Mouse (Mus musculus) adipocyte (in vitro differentiated cells): Measurements from ENCODE around the gene Fam124a.
"Not testable (repeated sequence)": the region's sequence is repeated elsewhere in the genome, so short reads cannot be mapped to it uniquely, and the experiment has no call there.

Experiments used
- DNase-seq: peaks from one replicate; pipeline ENCODE4 v3.0.0-alpha.2; 2016; ENCODE audit warnings: low spot score

The Fam124a gene

GRCm38 (mm10) chr14:62574906-62575305, 19.4 kb downstream of the Fam124a start:
- DNase-seq, result no peak

DNA sequence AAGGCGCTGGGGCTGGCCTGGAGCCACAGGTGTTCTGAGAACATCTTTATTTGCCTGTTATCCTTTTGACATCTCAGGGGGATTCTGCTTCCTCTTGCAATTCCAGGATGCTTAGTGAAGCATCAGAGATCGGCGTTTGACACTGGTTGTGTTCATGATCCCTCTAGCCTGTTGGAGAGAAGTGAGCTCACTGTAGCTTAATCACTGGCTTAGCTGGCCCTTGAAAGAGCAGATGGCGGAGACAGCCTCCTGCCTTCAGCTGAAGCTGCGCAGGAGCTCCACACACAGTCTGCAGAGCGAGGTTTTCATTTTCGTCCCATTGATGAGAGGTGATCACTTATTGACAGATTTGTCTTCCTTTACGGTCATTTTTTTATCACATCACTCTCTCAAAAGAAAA, 20.3 kb downstream of the Fam124a start:
- DNase-seq, result no peak

DNA sequence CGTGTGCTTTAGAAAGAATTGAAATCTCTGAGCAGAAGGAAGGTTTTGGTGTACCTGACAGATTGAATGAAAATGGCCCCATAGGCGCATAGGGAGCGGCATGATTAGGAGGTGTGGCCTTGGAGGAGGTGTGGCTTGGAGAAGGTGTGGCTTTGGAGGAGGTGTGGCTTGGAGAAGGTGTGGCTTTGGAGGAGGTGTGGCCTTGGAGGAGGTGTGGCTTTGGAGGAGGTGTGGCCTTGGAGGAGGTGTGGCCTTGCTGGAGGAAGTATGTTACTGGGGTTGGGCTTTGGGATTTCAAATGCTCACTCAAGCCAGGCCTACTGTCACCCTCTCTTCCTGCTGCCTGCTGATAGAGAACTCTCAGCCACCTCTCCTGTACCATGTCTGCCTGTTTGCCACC, 25.4 kb downstream of the Fam124a start:
- no peak for DNase-seq

GRCm38 (mm10) chr14:62581768-62582167, 26.2 kb downstream of the Fam124a start:
- no peak for DNase-seq

GRCm38 (mm10) chr14:62584637-62585036, 29.1 kb downstream of the Fam124a start:
- DNase-seq, result no peak

- DNase-seq, result peak; percentile 33
Measured at GRCm38 (mm10) chr14:62585338-62585737, 29.8 kb downstream of the Fam124a start.

GRCm38 (mm10) chr14:62600109-62600522, 44.6 kb downstream of the Fam124a start:
- no peak for DNase-seq

GRCm38 (mm10) chr14:62602271-62602670, 46.7 kb downstream of the Fam124a start:
- no peak for DNase-seq

DNA sequence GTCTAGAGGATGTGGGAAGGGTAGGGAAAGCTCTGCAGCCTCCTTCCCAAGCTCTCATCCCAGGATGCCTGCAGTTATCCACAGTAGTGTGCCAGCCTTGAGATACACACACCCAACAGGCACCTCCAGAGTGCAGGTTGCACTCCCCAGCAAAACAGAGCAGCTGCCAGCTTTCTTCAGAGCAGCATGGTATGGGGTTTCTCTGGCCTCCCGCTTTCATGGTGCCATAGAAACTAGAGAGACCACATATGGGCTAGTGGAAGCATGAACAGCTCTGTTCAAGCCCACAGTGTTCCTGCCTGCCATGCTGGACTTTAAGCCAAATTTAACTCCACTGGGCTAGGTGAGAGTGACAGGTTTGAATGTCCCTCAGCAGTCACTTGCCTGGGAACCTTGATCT, 47.3 kb downstream of the Fam124a start:
- no peak for DNase-seq

GRCm38 (mm10) chr14:62607791-62608196, 52.3 kb downstream of the Fam124a start:
- peak; percentile 61 for DNase-seq

- DNase-seq, result no peak
Measured at GRCm38 (mm10) chr14:62609904-62610303, 54.4 kb downstream of the Fam124a start.

DNA sequence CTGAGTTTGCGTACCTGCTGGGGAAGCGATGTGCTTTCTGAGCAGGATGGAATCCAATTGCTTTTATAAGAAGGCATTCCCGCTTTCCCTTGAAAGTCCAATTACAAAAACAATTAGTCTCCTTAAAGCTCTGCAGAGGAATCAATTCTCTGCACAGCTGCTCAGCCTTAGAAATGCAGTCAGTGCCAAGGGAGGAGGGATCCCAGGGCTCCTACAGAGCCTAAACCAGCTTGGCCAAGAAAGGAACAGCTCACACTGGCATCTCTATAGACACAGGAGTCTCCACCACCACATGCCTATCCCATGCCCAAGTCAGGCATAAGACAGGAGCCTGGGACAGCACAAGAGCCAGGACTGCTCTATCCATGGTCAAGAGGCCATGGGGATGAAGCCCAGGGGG, 66.9 kb downstream of the Fam124a start:
- no peak for DNase-seq

- no peak for DNase-seq
Measured at GRCm38 (mm10) chr14:62627951-62628350, 72.4 kb downstream of the Fam124a start.

DNA sequence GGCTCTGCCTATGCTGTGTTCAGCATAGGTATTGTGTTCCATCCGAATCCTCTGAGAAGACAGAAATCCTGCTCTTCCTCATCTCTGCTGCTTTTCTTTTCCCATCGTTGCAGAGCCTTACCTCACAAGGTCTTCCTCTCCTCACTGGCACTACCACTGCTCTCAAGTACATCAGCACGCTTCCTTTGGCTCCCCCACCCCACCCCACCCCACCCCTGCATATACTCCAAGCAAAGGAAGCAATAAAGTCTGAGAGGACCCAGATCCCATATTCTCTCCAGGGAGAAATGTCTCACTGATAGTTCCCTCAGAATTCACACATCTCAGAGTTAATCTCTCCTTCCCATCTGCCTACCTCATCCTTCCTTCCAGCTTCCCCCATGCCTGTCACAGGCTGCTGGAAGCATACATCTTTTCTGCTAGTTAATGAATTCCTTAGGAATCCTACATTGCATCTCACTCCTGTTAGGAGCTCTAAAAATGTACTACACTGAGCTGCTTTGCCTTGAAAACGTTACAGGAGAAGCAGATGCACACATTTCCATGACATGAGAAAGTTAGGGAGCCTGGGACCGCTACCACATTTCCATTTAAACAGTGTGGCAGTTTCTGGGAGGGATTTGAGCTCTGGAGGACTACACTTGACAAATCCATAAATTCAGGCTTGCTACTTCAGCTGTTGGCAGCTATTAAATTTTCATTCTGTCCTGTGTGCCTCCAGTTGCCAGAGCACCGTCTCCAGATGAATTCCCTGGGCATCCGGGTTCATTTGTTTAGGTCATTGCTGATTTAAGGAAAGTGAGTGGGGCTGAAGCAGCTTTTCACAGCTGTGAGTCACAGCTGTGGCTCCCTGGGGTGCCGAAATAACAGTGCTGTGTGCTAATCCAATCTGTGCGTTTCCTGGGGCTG, 82.2 kb downstream of the Fam124a start:
- DNase-seq, result peak; percentile 12

DNA sequence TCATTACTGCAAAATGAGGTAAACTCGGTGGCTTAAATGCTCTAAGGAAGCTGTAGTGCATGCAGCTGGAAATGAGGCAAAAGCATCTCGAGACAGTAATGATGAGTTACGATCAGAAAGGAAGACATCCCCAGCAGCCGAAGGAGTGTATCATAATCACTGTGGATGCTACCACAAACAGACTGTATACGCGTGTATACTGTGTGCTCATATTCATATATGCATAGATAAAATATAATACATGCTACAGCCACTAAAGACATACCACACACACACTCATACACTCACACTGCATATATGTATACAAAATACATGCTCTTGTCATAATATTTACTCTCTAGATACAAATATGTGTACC, 82.8 kb downstream of the Fam124a start:
- no peak for DNase-seq

- DNase-seq, result peak; percentile 27
Measured at GRCm38 (mm10) chr14:62639111-62639510, 83.6 kb downstream of the Fam124a start.

- DNase-seq, result no peak
Measured at GRCm38 (mm10) chr14:62639551-62639950, 84.0 kb downstream of the Fam124a start.

DNA sequence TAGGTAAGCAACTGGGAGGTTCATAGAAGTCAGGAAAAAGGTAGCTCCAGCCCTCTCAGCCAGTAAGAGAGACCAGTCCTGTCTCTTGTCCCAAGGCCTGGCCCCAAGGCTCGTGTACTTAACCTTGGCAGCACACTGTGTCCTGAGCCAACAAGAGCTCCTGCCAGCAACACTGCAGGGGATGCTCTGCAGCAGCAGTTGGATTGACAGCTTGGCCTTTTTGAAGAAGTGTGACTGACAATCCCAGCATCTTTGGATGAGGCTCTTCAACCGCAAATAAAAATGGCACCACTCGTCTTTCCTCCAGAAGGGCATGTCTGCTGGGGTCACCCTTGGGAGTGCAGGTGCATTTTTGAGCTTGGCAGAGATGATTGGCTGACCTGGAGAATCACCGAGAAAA, 84.9 kb downstream of the Fam124a start:
- DNase-seq, result no peak

DNA sequence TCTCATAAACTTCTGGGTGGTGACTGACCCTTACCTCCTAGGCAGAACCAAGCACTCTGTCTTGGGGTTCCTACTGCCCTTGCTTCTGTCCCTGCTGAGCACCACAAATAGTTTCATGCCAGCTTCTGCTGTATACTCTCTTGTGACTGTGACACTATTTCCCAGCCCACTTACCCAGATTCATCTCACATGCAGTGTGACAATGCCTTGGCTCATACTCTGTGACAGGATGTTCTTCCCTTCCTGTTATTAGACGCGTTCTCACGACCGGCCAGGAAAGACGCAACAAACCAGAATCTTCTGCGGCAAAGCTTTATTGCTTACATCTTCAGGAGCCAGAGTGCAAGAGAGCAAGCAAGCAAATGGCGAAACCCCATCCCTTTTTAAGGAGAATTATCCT, 86.8 kb downstream of the Fam124a start:
- DNase-seq, result not testable (repeated sequence)

DNA sequence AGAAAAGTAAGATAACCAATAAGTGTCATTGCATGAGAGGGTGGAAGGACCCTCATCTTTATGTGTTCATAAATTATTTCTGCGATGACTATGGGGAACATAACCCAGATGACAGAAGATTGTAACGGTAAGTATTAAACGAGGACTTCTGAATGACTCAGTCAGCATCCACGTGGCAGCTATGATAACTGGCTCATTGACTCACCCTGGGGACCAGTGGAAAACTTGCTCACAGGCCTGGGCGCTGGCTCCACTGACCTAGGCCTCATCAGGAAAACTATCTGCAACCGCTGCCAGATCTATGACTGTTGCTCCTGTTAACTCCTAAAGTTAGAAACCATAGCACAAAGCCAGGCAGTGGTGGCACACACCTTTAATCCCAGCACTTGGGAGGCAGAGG, 92.9 kb downstream of the Fam124a start:
- DNase-seq, result no peak

DNA sequence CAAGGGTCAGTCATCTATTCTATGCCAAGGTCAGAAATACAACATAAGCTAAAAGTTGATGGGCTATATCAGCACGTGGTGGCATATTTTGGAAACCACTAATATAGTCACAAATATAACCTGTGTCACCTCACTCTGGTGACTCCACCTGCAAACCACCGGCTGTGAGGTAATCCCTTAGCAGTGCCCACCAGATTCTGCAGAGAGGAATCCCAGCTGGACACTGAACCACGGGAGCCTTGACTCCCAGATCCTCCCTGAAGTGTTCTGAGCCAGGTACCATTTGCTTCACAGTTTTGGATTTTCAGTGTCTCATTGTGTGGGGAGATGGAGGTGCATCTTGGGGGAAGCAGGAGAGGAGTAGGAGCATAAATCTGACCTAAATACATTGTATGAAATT, 94.8 kb downstream of the Fam124a start:
- no peak for DNase-seq

DNA sequence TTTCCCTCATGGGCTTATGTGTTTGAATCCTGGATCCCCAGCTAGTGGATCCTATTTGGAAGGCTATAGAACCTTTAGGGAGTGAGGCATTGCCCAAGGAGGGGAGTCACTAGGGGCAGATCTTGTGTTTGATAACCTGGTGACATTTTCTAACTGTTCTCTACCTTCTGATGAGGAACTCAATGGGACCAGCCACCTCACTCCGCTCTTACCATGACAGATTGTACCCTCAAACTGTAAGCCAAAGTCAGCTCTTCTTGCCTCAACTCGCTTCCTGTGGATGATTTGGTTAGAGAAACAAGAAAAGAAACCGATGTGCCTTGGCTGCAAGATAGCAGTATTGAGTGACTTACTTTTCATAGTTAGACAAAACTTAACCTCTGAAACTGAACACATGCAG, 96.2 kb downstream of the Fam124a start:
- no peak for DNase-seq

DNA sequence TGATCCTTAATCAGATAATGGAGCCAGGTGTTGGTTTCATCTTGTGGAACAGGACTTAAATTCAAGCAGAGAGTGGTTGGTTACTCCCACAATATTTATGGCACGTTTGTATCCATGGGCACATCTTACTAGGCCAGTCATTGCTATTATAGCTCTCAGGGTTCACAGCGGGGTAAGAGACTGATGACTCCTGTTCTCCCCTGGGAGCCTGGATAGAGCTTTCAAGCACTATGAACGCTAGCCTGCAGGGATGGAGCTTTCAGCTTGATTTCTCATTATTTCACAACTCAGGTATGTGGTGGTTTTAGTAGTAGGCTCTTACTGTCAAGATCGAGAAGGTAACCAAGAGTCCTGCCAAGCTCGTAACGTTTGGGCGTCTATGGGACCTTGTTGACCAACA, 100.5 kb downstream of the Fam124a start:
- DNase-seq, result no peak

DNA sequence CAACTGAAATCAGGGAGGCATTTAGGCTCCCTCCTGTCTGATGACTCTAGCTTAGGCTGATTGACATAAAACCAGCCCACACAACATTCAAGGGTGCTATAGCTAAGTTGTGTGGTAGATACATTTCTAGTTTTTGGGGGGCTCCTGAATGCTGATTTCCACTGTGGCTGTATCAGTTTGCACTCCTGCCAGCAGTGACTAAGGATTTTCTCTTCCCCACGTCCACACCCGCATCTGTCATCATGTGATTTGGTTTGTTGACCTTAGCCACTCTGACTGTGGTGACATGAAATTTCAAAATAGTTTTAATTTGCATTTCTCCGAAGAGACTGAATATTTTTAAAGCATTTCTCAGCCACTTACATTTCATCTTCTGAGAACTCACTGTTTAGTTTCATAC, 101.9 kb downstream of the Fam124a start:
- DNase-seq, result no peak
